Mouse (Mus musculus) MEL (cell line): ENCODE data around the gene Gm20388.
"Not testable (repeated sequence)": the region's sequence is repeated elsewhere in the genome, so short reads cannot be mapped to it uniquely, and the experiment has no call there.

Experiments
- CTCF ChIP-seq, 3 experiments: IDR thresholded peaks in 2 of 3; conservative IDR thresholded peaks in 1 of 3; 2 replicates each; pipeline ENCODE4 v1.5.1; 2011 to 2012; ENCODE audit warnings: low read length in 3 of 3, low read depth in 2 of 3, mild to moderate bottlenecking in 2 of 3, improper control_type of control experiment in 1 of 3, inconsistent platforms in 1 of 3, mixed read lengths in 1 of 3, moderate library complexity in 1 of 3; ENCODE audit not compliant: control insufficient read depth in 1 of 3, insufficient read depth in 1 of 3, poor library complexity in 1 of 3, severe bottlenecking in 1 of 3
- POLR2AphosphoS2 ChIP-seq: IDR thresholded peaks from 2 replicates; pipeline ENCODE4 v1.6.1; 2011; ENCODE audit warnings: low read length, improper control_type of control experiment

DNA sequence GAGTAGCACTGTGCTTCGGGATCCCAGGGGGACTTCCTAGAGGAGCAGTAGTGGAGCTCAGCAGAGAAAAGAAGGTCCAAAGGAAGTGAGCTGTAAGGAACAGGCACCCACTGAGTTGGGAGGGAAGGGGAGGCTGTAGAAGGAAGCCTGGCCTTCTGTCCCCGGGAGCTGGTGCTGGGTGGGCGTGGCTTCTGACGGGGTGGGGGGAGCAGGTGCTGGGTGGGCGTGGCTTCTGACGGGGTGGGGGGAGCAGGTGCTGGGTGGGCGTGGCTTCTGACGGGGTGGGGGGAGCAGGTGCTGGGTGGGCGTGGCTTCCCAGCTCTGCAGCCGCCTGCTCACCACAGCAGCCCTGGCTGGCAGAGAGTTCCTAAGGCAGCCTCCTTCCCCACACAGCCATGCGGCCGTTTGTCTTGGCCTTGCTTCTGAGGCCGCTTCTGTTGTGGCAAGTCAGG lies 2413.3 kb downstream of the Gm20388 start:
- not testable (repeated sequence) for TF ChIP-seq CTCF (IDR thresholded peaks at IDR 0.05 in 2 of 3, conservative IDR thresholded peaks at IDR 0.05 in 1 of 3; ENCODE audit: control insufficient read depth in 1 of 3, insufficient read depth in 1 of 3, low read depth in 2 of 3, low read length in 3 of 3, poor library complexity in 1 of 3, severe bottlenecking in 1 of 3); POLR2AphosphoS2
